Mouse (Mus musculus) hindbrain, postnatal 0 days (tissue): ENCODE data around the gene Ttc28. TPM values are rescaled to one million over a fixed set of nuclear protein-coding genes. Genes with fewer than 3 reads are reported as not detected.

ENCODE experiments used
- ATAC-seq: fragments of 200-750 bp; cut with Nextera tagmentation; 2 replicates; pipeline ENCODE4 v1.8.0; 2017; ENCODE audit warnings: mild to moderate bottlenecking, moderate TSS enrichment, moderate library complexity
- DNase-seq: peaks from one replicate; pipeline ENCODE4 v3.0.0-alpha.2; 2015; ENCODE audit warnings: low spot score
- H3K27ac ChIP-seq: fragments of 300-500 bp; sonication (generic); 2 replicates; pipeline ENCODE4 v1.5.1; 2014; ENCODE audit warnings: mild to moderate bottlenecking
- H3K27me3 ChIP-seq: fragments of 300-500 bp; sonication (generic); 2 replicates; pipeline ENCODE4 v1.6.1; 2014; ENCODE audit warnings: low read length, mixed read lengths; ENCODE audit not compliant: insufficient read depth
- H3K36me3 ChIP-seq: fragments of 300-500 bp; sonication (generic); 2 replicates; pipeline ENCODE4 v1.6.1; 2014; ENCODE audit warnings: low read length, mixed read lengths; ENCODE audit not compliant: insufficient read depth
- H3K4me1 ChIP-seq: fragments of 300-500 bp; sonication (generic); 2 replicates; pipeline ENCODE4 v1.6.1; 2014; ENCODE audit warnings: antibody characterized with exemption, low read length, mixed read lengths; ENCODE audit not compliant: insufficient read depth
- H3K4me2 ChIP-seq: fragments of 300-500 bp; sonication (generic); 2 replicates; pipeline ENCODE4 v1.6.1; 2014; ENCODE audit warnings: low read depth, mild to moderate bottlenecking, low read length, moderate library complexity, mixed read lengths
- H3K4me3 ChIP-seq: fragments of 300-500 bp; sonication (generic); 2 replicates; pipeline ENCODE4 v1.5.1; 2014; ENCODE audit warnings: low read length
- H3K9ac ChIP-seq: fragments of 300-500 bp; sonication (generic); replicated peaks from 2 replicates; pipeline ENCODE4 v1.6.1; 2014; ENCODE audit warnings: mild to moderate bottlenecking, low read length, moderate library complexity, mixed read lengths
- H3K9me3 ChIP-seq: fragments of 300-500 bp; sonication (generic); 2 replicates; pipeline ENCODE4 v1.6.1; 2016; ENCODE audit warnings: low read length, mixed read lengths
- CTCF ChIP-seq: IDR thresholded peaks from 2 replicates; pipeline ENCODE4 v1.5.1; 2016; ENCODE audit warnings: antibody characterized with exemption, control low read depth, low read depth
- WGBS: fragments of 180-500 bp; shearing (Covaris S2); extraction: QIAGEN DNeasy Blood & Tissue Kit; methylation state at CpG from one replicate; pipeline ENCODE4 v1.1.7; 2014; 5-methylcytosine and 5-hydroxymethylcytosine counted together
- polyA plus RNA-seq: library from polyadenylated mRNA; unstranded; fragments of >200 nt; fragmentation: Nextera tagmentation; extraction: Ambion mirVana; gene quantifications from 2 replicates; pipeline ENCODE4 v1.2.1, GENCODE M21; 2015
- total RNA-seq: library from RNA; depleted of rRNA; stranded (reverse); fragments of >200 nt; gene quantifications from 2 replicates; pipeline ENCODE4 v1.2.3, GENCODE M21; 2014

Gene Ttc28
- total and polyA plus RNA-seq, 2 experiments from 2014 or later, result 11.1 to 49.8 TPM

DNA sequence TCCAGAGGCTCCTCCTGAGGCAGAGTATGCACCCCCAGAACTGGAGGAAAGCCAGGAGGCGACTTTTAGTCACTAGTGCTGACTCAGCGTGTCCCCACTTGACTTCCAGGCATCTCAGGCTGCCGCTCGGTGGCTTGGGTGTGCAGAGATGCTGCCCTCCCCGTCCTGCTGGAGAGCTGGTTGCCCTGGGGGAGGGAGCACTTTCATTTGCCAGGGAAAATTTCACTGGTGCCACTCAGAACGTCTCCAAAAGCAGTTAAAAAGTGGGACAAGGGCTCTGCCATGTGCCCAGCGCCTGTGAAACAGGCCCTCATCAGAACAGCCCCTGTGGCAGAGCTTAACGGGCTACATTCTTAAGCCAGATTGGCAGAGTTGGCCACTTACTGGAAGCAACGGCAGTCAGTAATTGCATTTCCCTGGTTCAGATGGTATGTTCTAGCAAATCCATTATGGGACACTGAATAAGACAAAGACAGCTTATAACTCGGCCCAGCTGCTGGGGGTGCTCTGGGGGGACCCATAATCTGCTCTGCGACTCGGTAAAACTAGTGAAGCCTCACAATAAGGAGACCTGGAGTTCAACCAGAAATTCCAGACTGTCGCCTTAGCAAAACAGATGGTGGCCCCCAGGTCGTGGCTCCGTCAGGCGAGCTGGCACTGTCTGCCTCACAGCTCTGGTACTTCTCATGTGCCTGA is 321.5 kb downstream of the Ttc28 start:
- Histone ChIP-seq H3K27ac (peak overlapping the region; percentile 65), H3K4me1 (peaks cover 31% of the 10 kb centered on the region), H3K36me3 (no peaks in the 10 kb centered on the region), H3K4me3 (no peak overlapping the region), H3K9me3 (no peaks in the 10 kb centered on the region), H3K9ac (no peak overlapping the region), H3K4me2 (no peak overlapping the region), H3K27me3 (no peaks in the 10 kb centered on the region)
- ATAC-seq (peak; percentile 85), DNase-seq (peak; percentile 86)
- 20% methylated on average over 16 of the region's 16 CpGs for WGBS
- no peak for TF ChIP-seq CTCF

DNA sequence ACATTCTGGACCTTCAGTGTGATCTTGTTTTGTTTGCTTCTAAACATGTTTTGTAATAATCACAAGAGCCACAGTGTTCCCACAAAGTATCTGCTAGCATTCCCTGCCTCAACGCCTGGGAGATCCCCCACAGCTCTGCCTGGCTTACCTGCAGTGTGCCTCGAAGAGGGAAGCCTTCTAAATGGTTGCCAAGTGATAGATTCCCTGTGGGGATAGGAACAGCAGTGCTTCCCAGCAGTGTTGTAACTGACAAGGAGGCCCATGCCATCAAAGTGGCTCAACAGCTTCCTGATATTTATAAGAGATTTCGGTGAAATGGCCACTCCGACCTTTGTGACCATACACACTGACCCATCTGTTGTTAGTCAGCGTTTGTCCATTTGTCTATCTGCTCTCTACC is 324.6 kb downstream of the Ttc28 start:
- no peak overlapping the region for H3K4me2 ChIP-seq
- peaks cover 37% of the 10 kb centered on the region for H3K4me1 ChIP-seq
- WGBS, result 53% methylated on average over 5 of the region's 5 CpGs
- TF ChIP-seq CTCF, result no peak
- no peak overlapping the region for H3K9ac ChIP-seq
- H3K27ac ChIP-seq, result 0 out of 2 replicates have a peak overlapping the region, but pooled peaks have one; percentile 54
- H3K36me3 ChIP-seq, result no peaks in the 10 kb centered on the region
- DNase-seq (no peak), ATAC-seq (no peak)
- no peak overlapping the region for H3K4me3 ChIP-seq
- H3K9me3 ChIP-seq, result no peaks in the 10 kb centered on the region
- H3K27me3 ChIP-seq, result no peaks in the 10 kb centered on the region

DNA sequence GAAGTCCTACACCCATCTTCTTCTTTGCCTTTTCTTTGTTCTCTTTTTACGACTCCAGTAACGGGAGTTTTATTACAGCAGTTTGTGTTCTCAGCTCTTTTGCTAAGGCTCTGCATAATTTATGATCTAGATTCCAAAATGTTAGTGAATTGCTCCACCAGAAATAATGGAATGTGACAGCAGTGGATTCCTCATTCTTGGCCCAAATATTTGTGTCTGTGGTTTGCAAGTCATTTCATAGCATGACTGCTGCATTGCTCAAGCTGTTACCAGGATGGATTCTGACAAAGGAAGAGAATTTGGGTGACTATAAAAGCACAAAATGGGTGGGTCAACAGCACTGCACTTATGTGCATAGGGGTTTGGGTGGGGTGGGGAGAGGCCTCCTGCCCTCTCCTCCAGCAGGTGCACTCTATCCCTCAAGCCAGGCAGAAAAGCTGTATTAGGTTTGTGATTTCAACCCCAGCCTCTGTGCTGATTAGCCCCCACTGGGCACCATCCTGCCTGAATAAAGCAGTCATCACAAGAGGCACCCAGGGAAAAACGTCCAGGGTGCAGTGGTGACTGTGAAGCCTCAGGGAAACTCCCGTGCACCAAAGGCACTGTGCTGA is 325.5 kb downstream of the Ttc28 start:
- peaks cover 36% of the 10 kb centered on the region for H3K4me1 ChIP-seq
- no peaks in the 10 kb centered on the region for H3K9me3 ChIP-seq
- WGBS, result 33% methylated on average over 4 of the region's 4 CpGs
- no peak overlapping the region for H3K4me3 ChIP-seq
- no peak for ATAC-seq
- no peaks in the 10 kb centered on the region for H3K36me3 ChIP-seq
- H3K27ac ChIP-seq, result peak overlapping the region; percentile 54
- DNase-seq, result no peak
- TF ChIP-seq CTCF, result no peak
- H3K27me3 ChIP-seq, result no peaks in the 10 kb centered on the region
- H3K9ac ChIP-seq, result no peak overlapping the region
- no peak overlapping the region for H3K4me2 ChIP-seq

DNA sequence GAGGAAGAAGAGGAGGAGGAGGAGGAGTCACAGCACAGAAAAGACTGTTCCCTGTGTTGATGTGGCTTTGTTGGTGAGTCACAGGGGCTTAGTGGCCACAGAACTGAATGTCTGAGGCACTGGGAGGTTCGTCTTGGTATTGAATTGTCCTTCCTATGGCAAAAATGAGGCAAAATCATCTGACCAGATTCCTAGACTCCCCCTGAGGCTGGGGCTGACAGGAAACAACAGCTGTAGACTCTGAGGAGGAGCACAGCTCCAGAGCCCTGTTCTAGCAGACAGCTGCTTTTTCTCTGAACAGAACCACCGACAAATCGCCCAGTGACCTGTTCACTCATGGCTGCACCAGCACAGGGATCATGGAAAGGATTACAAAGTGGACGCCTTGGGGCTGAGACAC is 326.2 kb downstream of the Ttc28 start:
- no peak overlapping the region for H3K4me2 ChIP-seq
- H3K27me3 ChIP-seq, result no peaks in the 10 kb centered on the region
- TF ChIP-seq CTCF, result no peak
- H3K27ac ChIP-seq, result 0 out of 2 replicates have a peak overlapping the region, but pooled peaks have one; percentile 29
- H3K36me3 ChIP-seq, result no peaks in the 10 kb centered on the region
- H3K9ac ChIP-seq, result no peak overlapping the region
- H3K4me3 ChIP-seq, result no peak overlapping the region
- H3K4me1 ChIP-seq, result peaks cover 31% of the 10 kb centered on the region
- H3K9me3 ChIP-seq, result no peaks in the 10 kb centered on the region
- 43% methylated on average over 4 of the region's 4 CpGs for WGBS
- ATAC-seq, result no peak
- DNase-seq, result no peak

DNA sequence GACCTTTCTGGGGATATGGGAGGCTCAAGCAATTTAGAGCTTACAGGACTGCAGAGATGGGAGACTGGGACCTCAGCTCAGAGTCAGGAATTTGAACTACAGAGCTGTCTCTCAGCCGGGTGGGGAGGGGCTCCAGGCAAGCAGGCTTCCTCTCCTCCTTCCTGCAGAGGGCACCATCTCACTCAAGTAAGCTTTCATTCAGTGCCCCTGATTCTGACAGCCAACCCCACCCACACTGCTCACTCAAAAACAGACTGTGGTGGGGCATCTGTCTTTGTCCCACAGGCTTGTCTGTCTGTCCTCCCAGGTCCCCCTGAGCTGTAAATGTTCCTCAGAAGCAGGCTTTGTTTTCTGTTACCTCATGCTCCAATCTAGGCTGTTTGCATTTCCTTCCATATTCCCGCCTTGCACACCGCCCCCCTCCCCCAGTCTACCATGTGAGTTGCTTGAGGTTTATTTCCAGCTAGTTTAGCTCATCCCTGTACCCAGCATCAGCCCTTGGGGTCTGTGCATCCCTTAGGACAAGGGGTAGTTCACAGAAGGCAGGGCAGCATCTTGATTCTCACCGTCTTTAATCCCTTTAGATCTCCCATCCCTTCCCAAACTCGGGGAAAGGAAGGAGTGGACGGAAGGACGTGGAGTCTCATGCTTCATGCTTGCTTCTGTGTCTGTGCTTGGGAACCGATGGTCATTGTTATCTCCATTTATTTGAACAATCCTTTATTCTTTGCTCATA is 328.5 kb downstream of the Ttc28 start:
- H3K4me2 ChIP-seq, result no peak overlapping the region

DNA sequence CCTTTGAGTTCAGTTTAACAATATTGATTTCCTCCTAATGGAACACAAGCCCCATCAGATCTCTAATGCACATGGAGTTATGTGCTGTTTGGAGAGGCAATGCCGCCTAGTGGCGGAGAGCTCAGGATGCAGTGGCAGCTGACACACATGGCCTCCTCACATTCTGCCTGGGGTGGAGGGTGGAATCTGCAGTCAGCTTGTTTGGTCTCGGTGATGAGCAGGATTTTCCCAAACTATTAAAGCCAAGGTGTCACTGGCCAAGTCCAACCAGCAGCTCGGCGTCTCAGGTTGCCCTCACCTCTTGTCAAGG is 329.0 kb downstream of the Ttc28 start:
- whole genome bisulfite sequencing, result 40% methylated on average over 5 of the region's 5 CpGs

More for the DNA sequence above, 328.5 kb downstream of the Ttc28 start:
- Histone ChIP-seq H3K4me3 (no peak overlapping the region), H3K4me1 (peaks cover 19% of the 10 kb centered on the region; the same call in 1 of the 2 replicates), H3K27me3 (no peaks in the 10 kb centered on the region), H3K9me3 (no peaks in the 10 kb centered on the region), H3K9ac (no peak overlapping the region), H3K27ac (0 out of 2 replicates have a peak overlapping the region, but pooled peaks have one; percentile 36), H3K36me3 (no peaks in the 10 kb centered on the region)
- ATAC-seq (peak; percentile 39; the same call in 1 of the 2 replicates), DNase-seq (peak; percentile 76)
- WGBS, result 47% methylated on average over 8 of the region's 8 CpGs
- peak; percentile 69 for TF ChIP-seq CTCF

More for the DNA sequence above, 329.0 kb downstream of the Ttc28 start:
- TF ChIP-seq CTCF, result peak; percentile 96
- no peaks in the 10 kb centered on the region for H3K36me3 ChIP-seq
- no peak overlapping the region for H3K4me3 ChIP-seq
- DNase-seq (peak; percentile 86), ATAC-seq (peak; percentile 79)
- H3K4me2 ChIP-seq, result no peak overlapping the region
- H3K27ac ChIP-seq, result no peak overlapping the region
- peaks cover 19% of the 10 kb centered on the region; the same call in 1 of the 2 replicates for H3K4me1 ChIP-seq
- H3K9ac ChIP-seq, result no peak overlapping the region
- no peaks in the 10 kb centered on the region for H3K9me3 ChIP-seq
- no peaks in the 10 kb centered on the region for H3K27me3 ChIP-seq
